Mouse (Mus musculus) cerebellum, adult 11-12 months (tissue): ENCODE results near the gene Rab31.
A peak's percentile ranks its signal among the peaks of the same experiment; 100 is the strongest.

Source experiments
- DNase-seq: peaks from one replicate; pipeline ENCODE4 v3.0.0; 2022

Gene Rab31

DNA sequence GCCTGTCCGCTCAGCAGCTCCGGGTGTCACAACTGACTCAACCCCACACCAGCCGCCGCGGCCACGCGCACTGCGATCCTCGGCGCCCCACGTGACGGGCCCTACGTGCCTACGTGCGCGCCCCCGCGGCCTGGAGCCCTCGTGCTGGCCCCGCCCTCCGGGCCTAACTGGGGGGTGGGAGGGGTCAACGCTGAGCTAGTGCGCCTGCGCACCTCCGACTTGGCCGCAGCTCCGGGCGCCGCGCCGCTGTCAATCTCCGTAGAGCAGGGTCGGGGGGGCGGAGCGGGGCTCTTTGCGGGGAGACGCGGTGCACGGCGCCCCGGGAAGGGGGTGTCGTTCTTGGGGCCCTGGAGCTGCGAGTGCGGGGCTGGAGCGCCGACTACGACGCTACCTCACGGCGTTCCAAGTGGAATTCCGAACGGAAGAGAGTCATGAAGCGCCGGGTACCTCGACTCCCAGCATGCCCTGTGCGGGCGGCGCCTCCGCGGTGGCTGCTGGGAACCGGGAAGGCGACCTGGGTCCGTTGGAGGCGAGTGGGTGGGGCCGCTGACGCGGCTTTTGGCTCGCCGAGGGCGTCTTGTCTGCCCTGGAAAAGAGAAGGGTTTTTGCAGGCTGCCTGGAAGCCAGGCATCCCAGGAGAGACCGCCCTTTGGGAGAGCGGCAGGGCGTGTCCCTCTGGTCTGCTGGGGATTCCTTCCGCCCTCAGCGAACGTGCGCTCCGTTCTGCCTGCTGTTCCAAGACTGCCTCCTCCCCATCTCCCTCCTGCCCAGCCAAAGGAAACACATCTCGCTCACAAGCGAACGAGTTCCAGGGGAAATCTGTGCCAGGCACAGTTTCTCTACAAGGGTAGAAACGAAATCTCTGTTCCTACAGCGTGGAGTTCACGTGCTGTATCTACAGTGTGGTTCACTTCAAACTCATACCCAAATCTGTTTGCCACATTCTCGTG is 158.8 kb downstream of the Rab31 start, which contains the start of gene Vapa:
Gene Vapa, minus strand, starts transcription at position 93 of the 950 bp plus-strand sequence.
- DNase-seq = peak; percentile 98

DNA sequence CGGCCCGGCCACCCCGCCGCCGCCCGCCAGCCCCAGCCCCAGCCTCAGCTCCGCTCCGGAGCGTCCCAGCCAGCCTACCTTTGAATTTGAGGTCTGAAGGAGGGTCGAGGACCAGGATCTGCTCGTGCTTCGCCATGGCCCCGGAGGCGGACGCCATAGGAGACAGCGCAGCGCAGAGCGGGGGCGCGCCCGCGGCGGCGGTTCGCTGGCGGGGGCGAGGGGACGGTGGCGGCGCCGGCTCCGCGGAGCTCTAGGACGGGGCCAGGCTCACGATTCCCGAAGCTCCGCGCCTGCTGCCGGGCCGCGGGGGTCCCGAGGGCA is 159.4 kb downstream of the Rab31 start:
- DNase-seq = no peak

DNA sequence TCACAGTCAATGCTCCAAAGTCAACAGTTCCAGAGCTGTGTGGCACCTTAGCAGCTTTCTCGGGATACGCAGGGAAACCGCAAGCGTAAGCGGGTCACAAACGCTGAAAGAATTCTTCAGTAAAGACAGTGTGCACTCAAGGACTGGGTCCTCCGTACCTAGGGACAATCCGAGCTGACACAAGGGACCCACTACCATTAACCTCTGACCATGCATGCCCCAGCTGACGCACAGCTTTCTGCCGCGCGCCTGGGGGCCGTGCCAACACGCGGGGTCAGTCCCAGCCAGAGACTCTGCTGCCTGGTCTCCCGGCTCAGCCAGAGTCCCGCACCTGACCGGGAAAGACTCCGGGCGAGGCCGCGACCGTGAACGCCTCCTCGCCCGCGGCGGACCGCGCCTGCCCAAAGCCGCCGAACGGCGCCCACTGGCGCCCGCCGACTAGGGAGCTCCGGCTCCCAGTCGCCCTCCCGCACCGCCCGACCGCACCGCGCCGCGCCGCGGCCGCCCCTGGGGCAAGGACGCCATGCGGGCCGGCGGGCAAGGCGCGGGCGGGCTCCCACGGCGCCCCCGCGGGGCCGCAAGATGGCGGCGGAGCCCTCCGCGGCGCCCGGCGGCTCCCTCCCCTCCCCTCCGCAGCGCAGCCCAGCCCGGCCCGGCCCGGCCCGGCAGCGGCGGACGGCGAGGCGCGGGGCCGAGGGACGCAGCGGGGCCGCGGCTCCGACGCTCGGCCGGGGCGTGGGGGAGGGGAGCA is 160.0 kb downstream of the Rab31 start:
- peak; percentile 73 for DNase-seq

DNA sequence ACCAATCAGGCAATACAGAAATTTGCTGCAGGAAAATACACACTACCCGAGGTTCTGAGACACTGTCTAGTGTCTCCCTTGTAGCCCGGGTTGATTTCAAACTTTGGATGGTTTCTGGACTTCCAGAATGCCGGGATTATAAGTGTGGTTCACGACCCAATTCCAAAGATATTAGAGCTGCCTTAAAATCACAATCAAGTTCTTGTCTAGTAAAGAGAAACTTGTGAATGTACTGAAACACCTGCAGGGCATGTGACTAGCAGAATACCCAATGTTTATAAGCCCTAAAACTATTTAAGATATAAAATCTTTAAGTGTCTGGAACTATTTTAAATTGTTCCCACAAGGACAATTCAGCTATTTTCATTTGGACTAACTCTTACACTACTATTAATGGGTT is 160.8 kb downstream of the Rab31 start:
- DNase-seq = no peak

DNA sequence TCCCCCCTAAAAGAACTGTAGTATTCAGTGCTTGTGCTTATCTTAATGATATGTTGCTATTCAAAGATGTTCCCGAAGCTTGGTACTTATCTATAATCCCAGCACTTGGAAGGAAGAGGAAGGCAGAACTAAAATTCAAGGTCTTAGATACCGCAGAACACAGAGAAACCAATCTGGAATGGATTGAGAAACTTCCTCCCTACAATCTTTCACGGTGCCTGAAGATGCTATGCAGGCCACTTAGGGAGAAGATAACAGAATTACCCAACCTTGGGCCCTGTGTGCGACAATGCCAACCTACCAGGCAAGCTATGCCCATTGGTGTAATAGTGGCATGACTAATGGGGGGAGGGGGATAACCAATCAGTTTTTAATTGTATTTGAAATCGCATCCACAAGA is 163.8 kb downstream of the Rab31 start:
- DNase-seq = no peak

DNA sequence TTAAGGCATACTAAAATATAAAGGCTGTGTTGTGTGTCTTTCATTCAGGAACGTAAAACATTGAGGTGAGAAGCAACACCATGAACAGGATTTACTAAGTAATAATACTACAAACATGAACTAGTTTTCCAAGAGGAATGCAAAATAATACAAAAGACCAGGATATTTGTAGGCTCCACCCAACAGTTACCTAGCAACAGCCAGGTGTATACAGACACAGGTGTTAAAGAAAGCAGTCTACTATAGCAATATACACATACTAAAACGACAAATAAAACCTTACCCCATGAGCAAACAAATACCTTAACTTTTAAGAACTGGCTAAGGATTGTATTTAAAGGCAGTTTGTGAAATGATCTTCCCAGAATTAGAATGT is 164.3 kb downstream of the Rab31 start:
- no peak for DNase-seq

DNA sequence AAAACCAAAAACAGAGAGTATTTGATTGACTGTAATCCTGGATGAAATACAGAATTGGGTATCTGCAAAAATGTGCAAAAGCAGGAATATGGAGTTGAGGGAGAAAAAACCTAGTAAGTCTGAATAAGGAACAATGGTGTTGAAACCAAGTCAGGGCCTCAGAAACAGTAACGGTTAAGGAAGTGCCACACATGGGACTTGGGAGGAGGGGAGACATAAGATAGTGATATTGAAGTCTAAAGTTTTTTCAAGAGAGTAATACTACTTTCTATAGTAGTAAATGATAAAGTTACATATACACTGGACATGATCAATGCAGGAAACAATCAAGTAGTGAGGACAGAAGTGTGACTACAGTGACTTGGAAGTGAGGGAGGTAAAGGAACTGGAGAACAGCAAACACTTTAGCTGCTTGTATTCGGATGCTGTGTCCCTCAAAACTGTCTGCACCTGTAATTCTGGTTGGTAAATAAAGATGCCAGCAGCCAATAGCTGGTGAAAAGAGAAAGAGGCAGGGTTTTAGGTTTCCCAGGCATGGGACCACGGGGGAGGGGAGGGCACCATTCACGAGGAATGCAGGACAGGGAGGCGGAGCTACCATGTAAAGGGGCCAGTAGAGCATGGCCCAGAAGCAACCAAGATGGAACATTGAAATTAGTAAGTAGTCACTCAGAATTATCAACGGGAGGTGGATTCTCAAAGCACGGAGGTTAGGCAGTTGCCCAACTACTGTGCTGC is 164.8 kb downstream of the Rab31 start:
- DNase-seq = no peak

DNA sequence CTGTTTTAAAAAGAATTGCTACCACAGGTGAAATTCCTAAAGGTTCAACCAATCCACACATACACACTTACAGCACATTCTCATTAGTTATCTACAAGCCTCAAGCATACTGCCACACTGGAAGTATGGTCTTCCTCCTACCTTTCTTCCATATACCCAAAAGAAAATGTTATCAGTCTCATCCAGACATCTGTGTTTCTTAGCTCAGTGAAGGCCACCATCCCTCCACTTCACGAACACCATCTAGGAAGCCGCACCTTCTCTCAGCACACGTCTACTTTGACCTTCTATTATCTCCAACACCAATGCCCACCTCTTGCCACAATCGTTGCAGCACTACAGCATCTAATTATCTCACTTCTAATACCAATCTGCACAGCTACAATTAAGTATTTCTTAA is 166.5 kb downstream of the Rab31 start:
- no peak for DNase-seq

DNA sequence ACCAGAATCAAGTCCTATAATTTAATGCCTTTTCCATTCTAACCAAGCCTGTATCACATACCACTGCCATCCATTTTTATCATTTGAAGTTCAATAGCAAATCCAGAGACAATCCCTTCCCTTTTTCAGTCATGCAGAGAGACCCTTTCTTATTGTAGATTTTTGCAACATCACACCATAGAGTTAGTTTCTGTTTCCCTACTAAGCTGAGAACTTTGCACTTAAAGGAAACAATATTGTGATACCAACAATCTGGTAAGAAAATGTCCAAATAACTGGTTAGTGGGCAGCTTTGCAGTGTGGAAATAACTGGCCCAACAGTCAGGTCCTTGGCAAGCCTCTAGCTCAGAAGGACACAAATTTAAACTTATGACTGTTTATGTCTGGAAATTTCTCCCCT is 167.7 kb downstream of the Rab31 start:
- no peak for DNase-seq

DNA sequence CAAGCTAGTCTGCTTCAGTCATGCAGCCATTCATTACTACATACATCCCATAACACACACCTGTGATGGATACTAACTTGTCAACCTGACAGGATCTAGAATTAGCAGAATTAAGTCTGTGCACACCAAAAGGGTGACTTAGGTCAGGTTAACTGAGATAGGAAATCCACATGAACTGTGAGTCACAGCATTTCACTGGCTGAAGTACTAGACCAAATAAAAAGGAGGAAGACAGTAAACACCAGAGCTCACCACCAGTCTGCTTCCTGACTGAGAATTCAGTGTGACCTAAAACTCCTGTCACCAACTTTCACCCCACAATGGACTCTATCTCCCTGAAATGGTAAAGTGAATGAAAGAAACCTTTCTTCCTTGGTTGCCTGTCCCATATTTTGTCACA is 168.2 kb downstream of the Rab31 start:
- DNase-seq = no peak
